Mouse (Mus musculus) liver, embryonic 11.5 days (tissue): ENCODE data around the gene Kcnq1. TPM values are rescaled to one million over a fixed set of nuclear protein-coding genes. Genes with fewer than 3 reads are reported as not detected.

Experiments used
- ATAC-seq: fragments of 200-750 bp; cut with Nextera tagmentation; replicated peaks from 2 replicates; pipeline ENCODE4 v1.8.0; 2017; ENCODE audit warnings: moderate number of reproducible peaks, mild to moderate bottlenecking, moderate TSS enrichment, moderate library complexity; ENCODE audit not compliant: low FRiP score
- DNase-seq: peaks from one replicate; pipeline ENCODE4 v3.0.0-alpha.2; 2017; ENCODE audit warnings: low spot score
- H3K27ac ChIP-seq: fragments of 300-500 bp; sonication (generic); 2 replicates; pipeline ENCODE4 v1.5.1; 2014; ENCODE audit warnings: mild to moderate bottlenecking, low read depth, low read length, control low read depth
- H3K27me3 ChIP-seq: fragments of 300-500 bp; sonication (generic); replicated peaks from 2 replicates; pipeline ENCODE4 v1.6.1; 2014; ENCODE audit warnings: low read length, mixed read lengths; ENCODE audit not compliant: control insufficient read depth, insufficient read depth
- H3K36me3 ChIP-seq: fragments of 300-500 bp; sonication (generic); 2 replicates; pipeline ENCODE4 v1.6.1; 2014; ENCODE audit warnings: mild to moderate bottlenecking, low read length, moderate library complexity, mixed read lengths; ENCODE audit not compliant: control insufficient read depth, insufficient read depth
- H3K4me1 ChIP-seq: fragments of 300-500 bp; sonication (generic); replicated peaks from 2 replicates; pipeline ENCODE4 v1.6.1; 2014; ENCODE audit warnings: low read length, mixed read lengths; ENCODE audit not compliant: control insufficient read depth, insufficient read depth
- H3K4me2 ChIP-seq: fragments of 300-500 bp; sonication (generic); 2 replicates; pipeline ENCODE4 v1.6.1; 2014; ENCODE audit warnings: mild to moderate bottlenecking, control low read depth, moderate library complexity
- H3K4me3 ChIP-seq: fragments of 300-500 bp; sonication (generic); 2 replicates; pipeline ENCODE4 v1.5.1; 2014; ENCODE audit warnings: low read depth, low read length, control low read depth
- H3K9ac ChIP-seq: fragments of 300-500 bp; sonication (generic); 2 replicates; pipeline ENCODE4 v1.6.1; 2014; ENCODE audit warnings: low read depth, low read length, control low read depth
- H3K9me3 ChIP-seq: fragments of 300-500 bp; sonication (generic); 2 replicates; pipeline ENCODE4 v1.6.1; 2016; ENCODE audit warnings: low read length, inconsistent platforms, mixed read lengths; ENCODE audit not compliant: control insufficient read depth
- WGBS: fragments of 180-500 bp; shearing (Covaris S2); extraction: QIAGEN DNeasy Blood & Tissue Kit; methylation state at CpG from one replicate; pipeline ENCODE4 v1.1.7; 2014; 5-methylcytosine and 5-hydroxymethylcytosine counted together
- polyA plus RNA-seq: library from polyadenylated mRNA; unstranded; fragments of >200 nt; fragmentation: Nextera tagmentation; extraction: Ambion mirVana; gene quantifications from 2 replicates; pipeline ENCODE4 v1.2.1, GENCODE M21; 2014

Kcnq1 gene
- 0.59 and 1.2 TPM in 2 replicates for polyA plus RNA-seq

- 70% methylated on average over 4 of the region's 4 CpGs for WGBS
- Histone ChIP-seq H3K36me3 (no peaks in the 10 kb centered on the region), H3K27ac (no peak within 1 kb of the TSS), H3K4me2 (peak within 1 kb of the TSS; percentile 69), H3K9me3 (no peaks in the 10 kb centered on the region), H3K4me1 (peaks cover 9% of the 10 kb centered on the region), H3K4me3 (peak within 1 kb of the TSS; percentile 39), H3K9ac (no peak within 1 kb of the TSS), H3K27me3 (peaks cover 56% of the 10 kb centered on the region)
- DNase-seq (no peak), ATAC-seq (no peak)
These were observed at the start of gene Kcnq1 for GRCm38 (mm10) chr7:143106062-143106461. Kcnq1 (plus strand) TSS chr7:143106362.

- Histone ChIP-seq H3K9me3 (no peaks in the 10 kb centered on the region), H3K4me3 (peak overlapping the region; percentile 15), H3K4me2 (peak overlapping the region; percentile 80), H3K9ac (no peak overlapping the region; the same call in 1 of the 2 replicates), H3K4me1 (peaks cover 65% of the 10 kb centered on the region), H3K27ac (peak overlapping the region; percentile 85), H3K27me3 (no peaks in the 10 kb centered on the region), H3K36me3 (peaks cover 8% of the 10 kb centered on the region)
- DNase-seq (no peak), ATAC-seq (no peak)
- WGBS, result 60% methylated on average over 5 of the region's 5 CpGs
These were observed 49.1 kb upstream of the Kcnq1 start for GRCm38 (mm10) chr7:143057023-143057422.

- peaks cover 13% of the 10 kb centered on the region for H3K36me3 ChIP-seq
- peaks cover 65% of the 10 kb centered on the region for H3K4me1 ChIP-seq
- 11% methylated on average over 9 of the region's 9 CpGs for WGBS
- H3K27ac ChIP-seq, result peak overlapping the region; percentile 85
- peak overlapping the region; percentile 80 for H3K4me2 ChIP-seq
- peak overlapping the region; percentile 20 for H3K4me3 ChIP-seq
- no peaks in the 10 kb centered on the region for H3K27me3 ChIP-seq
- DNase-seq, result no peak
- peak overlapping the region; percentile 25; the same call in 1 of the 2 replicates for H3K9ac ChIP-seq
- peak; percentile 68 for ATAC-seq
- no peaks in the 10 kb centered on the region for H3K9me3 ChIP-seq
These were observed 48.4 kb upstream of the Kcnq1 start for GRCm38 (mm10) chr7:143057667-143058220.

- ATAC-seq, result peak; percentile 34
These were observed 47.9 kb upstream of the Kcnq1 start for GRCm38 (mm10) chr7:143058221-143058697.

GRCm38 (mm10) chr7:143059202-143059870 lies 46.8 kb upstream of the Kcnq1 start:
- Histone ChIP-seq H3K36me3 (peaks cover 23% of the 10 kb centered on the region), H3K27ac (peak overlapping the region; percentile 85), H3K9me3 (no peaks in the 10 kb centered on the region), H3K4me3 (no peak overlapping the region), H3K27me3 (no peaks in the 10 kb centered on the region), H3K4me1 (peaks cover 58% of the 10 kb centered on the region), H3K9ac (peak overlapping the region; percentile 46), H3K4me2 (peak overlapping the region; percentile 80; the same call in 1 of the 2 replicates)
- ATAC-seq (no peak), DNase-seq (no peak)
- WGBS, result 56% methylated on average over 5 of the region's 5 CpGs

More at GRCm38 (mm10) chr7:143058221-143058697, 47.9 kb upstream of the Kcnq1 start:
- Histone ChIP-seq H3K4me1 (peaks cover 65% of the 10 kb centered on the region), H3K27ac (peak overlapping the region; percentile 85), H3K9ac (peak overlapping the region; percentile 46; the same call in 1 of the 2 replicates), H3K4me2 (peak overlapping the region; percentile 80), H3K4me3 (peak overlapping the region; percentile 20), H3K36me3 (peaks cover 13% of the 10 kb centered on the region), H3K27me3 (no peaks in the 10 kb centered on the region), H3K9me3 (no peaks in the 10 kb centered on the region)
- no peak for DNase-seq
- WGBS, result 35% methylated on average over 5 of the region's 5 CpGs

GRCm38 (mm10) chr7:143062704-143063103 lies 43.5 kb upstream of the Kcnq1 start:
- peaks cover 25% of the 10 kb centered on the region for H3K4me1 ChIP-seq
- no peak overlapping the region for H3K4me3 ChIP-seq
- DNase-seq, result no peak
- no peaks in the 10 kb centered on the region for H3K27me3 ChIP-seq
- H3K9ac ChIP-seq, result no peak overlapping the region
- H3K36me3 ChIP-seq, result peaks cover 49% of the 10 kb centered on the region
- ATAC-seq, result no peak
- 64% methylated on average over 2 of the region's 2 CpGs for WGBS
- H3K27ac ChIP-seq, result no peak overlapping the region
- H3K9me3 ChIP-seq, result no peaks in the 10 kb centered on the region
- H3K4me2 ChIP-seq, result no peak overlapping the region

- DNase-seq (no peak), ATAC-seq (no peak)
- peaks cover 51% of the 10 kb centered on the region for H3K36me3 ChIP-seq
- no peak overlapping the region for H3K4me3 ChIP-seq
- H3K9ac ChIP-seq, result no peak overlapping the region
- no peak overlapping the region for H3K4me2 ChIP-seq
- H3K27me3 ChIP-seq, result no peaks in the 10 kb centered on the region
- 82% methylated on average over 6 of the region's 6 CpGs for WGBS
- no peak overlapping the region for H3K27ac ChIP-seq
- no peaks in the 10 kb centered on the region for H3K9me3 ChIP-seq
- peaks cover 15% of the 10 kb centered on the region for H3K4me1 ChIP-seq
These were observed 41.9 kb upstream of the Kcnq1 start for GRCm38 (mm10) chr7:143064226-143064625.

GRCm38 (mm10) chr7:143065692-143066091 lies 40.5 kb upstream of the Kcnq1 start:
- no peak overlapping the region for H3K9ac ChIP-seq
- H3K4me3 ChIP-seq, result no peak overlapping the region
- no peak for DNase-seq
- no peak for ATAC-seq
- peaks cover 51% of the 10 kb centered on the region for H3K36me3 ChIP-seq
- WGBS, result 96% methylated on average over 2 of the region's 2 CpGs
- no peak overlapping the region for H3K27ac ChIP-seq
- H3K9me3 ChIP-seq, result no peaks in the 10 kb centered on the region
- H3K27me3 ChIP-seq, result no peaks in the 10 kb centered on the region
- no peak overlapping the region for H3K4me2 ChIP-seq
- peaks cover 16% of the 10 kb centered on the region for H3K4me1 ChIP-seq
